Mouse (Mus musculus) ES-Bruce4 (cell line): ENCODE results near the gene Agl. TPM values are rescaled to one million over a fixed set of nuclear protein-coding genes. Genes with fewer than 3 reads are reported as not detected.

ENCODE experiments used
- H3K27ac ChIP-seq: 2 replicates; pipeline ENCODE4 v1.5.1; 2012; ENCODE audit warnings: low read length, inconsistent platforms; ENCODE audit not compliant: insufficient read depth
- H3K27me3 ChIP-seq: 2 replicates; pipeline ENCODE4 v1.6.1; 2012; ENCODE audit warnings: mild to moderate bottlenecking, low read length, inconsistent platforms; ENCODE audit not compliant: control insufficient read depth, poor library complexity, insufficient read depth, severe bottlenecking
- H3K36me3 ChIP-seq: 2 replicates; pipeline ENCODE4 v1.6.1; 2012; ENCODE audit warnings: inconsistent platforms, mild to moderate bottlenecking, low read length, moderate library complexity; ENCODE audit not compliant: control insufficient read depth, poor library complexity, insufficient read depth, severe bottlenecking
- H3K4me1 ChIP-seq: one replicate; pipeline ENCODE4 v1.8.1; 2011; ENCODE audit warnings: low read length; ENCODE audit not compliant: control insufficient read depth, insufficient read depth
- H3K4me3 ChIP-seq: 2 replicates; pipeline ENCODE4 v1.5.1; 2011; ENCODE audit warnings: low read depth, mild to moderate bottlenecking, low read length
- H3K9ac ChIP-seq: 2 replicates; pipeline ENCODE4 v1.6.1; 2012; ENCODE audit warnings: low read depth, mild to moderate bottlenecking, inconsistent platforms; ENCODE audit not compliant: poor library complexity, severe bottlenecking
- H3K9me3 ChIP-seq: replicated peaks from 2 replicates; pipeline ENCODE4 v1.6.1; 2012; ENCODE audit warnings: mild to moderate bottlenecking, low read length, inconsistent platforms; ENCODE audit not compliant: control insufficient read depth, poor library complexity, insufficient read depth, severe bottlenecking
- CTCF ChIP-seq: IDR thresholded peaks from one replicate; pipeline ENCODE4 v1.8.1; 2011; ENCODE audit warnings: low read depth, low read length
- EP300 ChIP-seq: IDR thresholded peaks from 2 replicates; pipeline ENCODE4 v1.6.1; 2011; ENCODE audit warnings: low read depth, low read length; ENCODE audit not compliant: insufficient read depth
- POLR2A ChIP-seq: IDR thresholded peaks from one replicate; pipeline ENCODE4 v1.8.1; 2011; ENCODE audit warnings: low read length; ENCODE audit not compliant: insufficient read depth
- polyA plus RNA-seq: library from polyadenylated mRNA; stranded (reverse); fragments of >200 nt; gene quantifications from 2 replicates; pipeline ENCODE4 v1.2.4, GENCODE M21; 2011; ENCODE audit warnings: low read depth; ENCODE audit not compliant: missing spikeins, insufficient read depth, insufficient read length

Gene Agl
- polyA plus RNA-seq, 1 experiment: 15.2 TPM

DNA sequence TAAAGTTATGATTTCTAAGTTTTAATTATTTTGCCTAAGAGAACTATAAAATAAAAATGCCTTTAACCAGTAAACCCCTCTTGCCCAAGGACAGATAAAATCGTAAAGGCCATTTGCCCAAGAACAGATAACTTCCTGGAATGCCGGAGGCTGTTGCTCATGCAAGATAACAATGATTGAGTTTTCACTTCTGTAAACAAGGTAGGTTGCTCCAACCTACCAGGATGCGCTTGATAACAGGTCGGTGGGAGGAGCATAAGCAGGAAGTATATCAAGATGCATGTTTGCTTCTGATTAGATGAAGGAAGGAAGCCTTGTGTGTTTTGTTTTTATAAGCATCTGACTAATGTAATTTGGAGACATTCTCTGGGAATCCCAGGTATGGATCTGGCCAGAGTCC lies 38.1 kb upstream of the Agl start:
- no peaks in the 10 kb centered on the region for H3K27me3 ChIP-seq
- no peaks in the 10 kb centered on the region for H3K36me3 ChIP-seq

GRCm38 (mm10) chr3:116844880-116845579 lies 37.1 kb upstream of the Agl start:
- Histone ChIP-seq H3K27ac (no peak overlapping the region), H3K4me1 (no peaks in the 10 kb centered on the region), H3K9me3 (no peaks in the 10 kb centered on the region), H3K4me3 (no peak overlapping the region), H3K27me3 (no peaks in the 10 kb centered on the region), H3K36me3 (no peaks in the 10 kb centered on the region), H3K9ac (no peak overlapping the region)
- TF ChIP-seq CTCF (no peak), POLR2A (no peak), EP300 (no peak)

More for the DNA sequence above, 38.1 kb upstream of the Agl start:
- no peak for TF ChIP-seq POLR2A
- no peak for TF ChIP-seq EP300
- TF ChIP-seq CTCF: no peak
- Histone ChIP-seq H3K4me1 (no peaks in the 10 kb centered on the region), H3K9ac (no peak overlapping the region), H3K27ac (no peak overlapping the region), H3K4me3 (no peak overlapping the region), H3K9me3 (no peaks in the 10 kb centered on the region)

DNA sequence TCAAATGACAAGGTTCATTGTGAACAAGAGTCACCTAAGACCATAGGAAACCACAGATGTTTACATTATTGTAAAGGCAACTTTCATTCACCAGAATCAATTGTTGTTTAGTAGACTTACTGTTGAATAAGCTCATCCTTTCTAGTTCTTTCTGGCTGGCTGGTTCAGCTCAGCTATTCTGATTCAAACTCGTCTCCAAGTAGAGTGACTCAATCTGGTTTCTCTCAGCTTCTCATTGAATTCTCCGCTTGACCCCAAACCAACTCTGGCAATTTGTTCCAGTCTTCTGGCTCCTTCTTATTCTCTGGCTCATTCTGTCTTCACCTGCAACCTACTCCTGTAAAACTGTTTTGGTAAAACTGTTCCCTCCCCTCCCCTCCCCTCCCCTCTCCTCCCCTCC lies 33.3 kb upstream of the Agl start:
- H3K9me3 ChIP-seq: no peaks in the 10 kb centered on the region
- H3K27ac ChIP-seq: peak overlapping the region; percentile 44; the same call in 1 of the 2 replicates
- H3K4me3 ChIP-seq: no peak overlapping the region
- H3K27me3 ChIP-seq: no peaks in the 10 kb centered on the region
- no peak overlapping the region for H3K9ac ChIP-seq
- TF ChIP-seq EP300: no peak
- TF ChIP-seq POLR2A: no peak
- no peak for TF ChIP-seq CTCF
- no peaks in the 10 kb centered on the region for H3K4me1 ChIP-seq
- H3K36me3 ChIP-seq: no peaks in the 10 kb centered on the region

DNA sequence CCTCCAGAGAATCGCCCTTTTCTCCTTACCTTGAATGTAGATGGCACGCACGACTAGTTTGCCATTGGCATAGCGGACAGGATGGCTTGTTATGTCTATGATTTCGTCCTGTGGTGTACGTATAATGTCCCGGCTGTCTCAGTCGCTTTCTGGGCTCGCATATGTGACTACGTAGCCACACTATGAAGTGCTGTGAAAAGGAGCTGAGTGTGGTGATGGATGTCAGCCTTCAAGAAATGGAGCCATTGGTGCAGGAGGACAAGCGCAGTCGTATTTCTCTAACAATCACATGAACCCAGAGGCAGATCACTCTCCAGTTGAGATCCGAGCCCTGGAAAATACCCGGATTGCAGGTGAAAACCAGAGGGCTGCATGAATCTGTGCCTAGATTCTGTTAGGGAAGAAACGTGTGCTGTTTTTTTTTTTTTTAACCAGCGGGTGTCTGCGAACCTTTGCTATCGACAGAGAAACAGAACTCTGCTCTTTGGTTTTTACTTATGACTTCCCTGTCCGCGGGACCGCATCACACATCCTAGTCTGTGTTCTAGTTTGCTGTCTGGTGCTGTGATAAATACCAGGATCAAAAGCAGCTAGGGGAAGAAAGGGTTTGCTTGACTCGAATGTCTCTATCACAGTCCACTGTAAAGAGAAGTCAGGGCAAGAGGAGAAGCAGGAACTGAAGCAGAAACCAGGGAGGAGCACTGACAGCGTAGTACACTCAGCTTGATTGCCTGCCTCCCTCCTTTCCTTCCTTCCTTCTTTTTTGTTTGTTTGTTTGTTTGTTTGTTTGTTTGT lies 28.9 kb upstream of the Agl start:
- H3K9me3 ChIP-seq: no peaks in the 10 kb centered on the region
- no peaks in the 10 kb centered on the region for H3K4me1 ChIP-seq
- no peak for TF ChIP-seq EP300
- TF ChIP-seq CTCF: no peak
- no peak for TF ChIP-seq POLR2A
- peak overlapping the region; percentile 55 for H3K9ac ChIP-seq
- no peaks in the 10 kb centered on the region for H3K27me3 ChIP-seq
- H3K36me3 ChIP-seq: no peaks in the 10 kb centered on the region
- H3K4me3 ChIP-seq: peak overlapping the region; percentile 40
- no peak overlapping the region for H3K27ac ChIP-seq

- TF ChIP-seq POLR2A (no peak), CTCF (peak; percentile 71), EP300 (no peak)
- no peak overlapping the region for H3K27ac ChIP-seq
- no peaks in the 10 kb centered on the region for H3K9me3 ChIP-seq
- H3K36me3 ChIP-seq: no peaks in the 10 kb centered on the region
- H3K27me3 ChIP-seq: no peaks in the 10 kb centered on the region
- H3K4me1 ChIP-seq: no peaks in the 10 kb centered on the region
- H3K4me3 ChIP-seq: peak overlapping the region; percentile 40
- H3K9ac ChIP-seq: peak overlapping the region; percentile 55; the same call in 1 of the 2 replicates
These were observed 28.1 kb upstream of the Agl start for GRCm38 (mm10) chr3:116835770-116836680.

GRCm38 (mm10) chr3:116835350-116835749 lies 27.4 kb upstream of the Agl start:
- TF ChIP-seq EP300 (no peak), POLR2A (no peak), CTCF (no peak)
- Histone ChIP-seq H3K27me3 (no peaks in the 10 kb centered on the region), H3K36me3 (no peaks in the 10 kb centered on the region), H3K9me3 (no peaks in the 10 kb centered on the region), H3K4me1 (no peaks in the 10 kb centered on the region), H3K27ac (no peak overlapping the region), H3K4me3 (no peak overlapping the region), H3K9ac (no peak overlapping the region)
